Mouse (Mus musculus): Measurements from ENCODE around the gene Simc1.

DNA sequence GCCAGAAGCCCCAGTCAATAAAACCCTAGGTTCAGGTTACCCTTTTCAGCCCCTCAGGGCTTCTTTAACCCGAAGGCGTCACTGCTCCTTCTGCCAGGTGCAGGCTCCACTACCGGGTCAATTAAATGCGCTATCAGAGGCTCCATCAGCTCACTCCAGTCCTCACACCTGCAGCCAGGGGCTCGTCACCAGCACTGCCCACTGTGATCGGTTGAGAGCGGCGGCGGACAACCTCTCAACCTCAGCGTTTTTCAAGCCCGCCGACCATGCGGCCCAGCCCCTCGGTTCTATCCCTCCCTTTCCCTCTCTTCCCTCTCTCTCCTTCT lies 338 bp upstream of the Simc1 start:
- TF ChIP-seq CTCF (IDR thresholded peaks at IDR 0.05; ENCODE audit: extremely low read depth, insufficient read length, insufficient replicate concordance, low read depth, low read length) (no peak), POLR2A (IDR thresholded peaks at IDR 0.05; ENCODE audit: low read depth, low read length) (no peak)

Measured in small intestine, adult 2 months (tissue).